Mouse (Mus musculus): Measurements from ENCODE around the gene Slc9a9. TPM values are rescaled to one million over a fixed set of nuclear protein-coding genes. Genes with fewer than 3 reads are reported as not detected.

Slc9a9 gene
- polyA plus RNA-seq, 1 experiment from 2014 or later: 4.4 TPM

DNA sequence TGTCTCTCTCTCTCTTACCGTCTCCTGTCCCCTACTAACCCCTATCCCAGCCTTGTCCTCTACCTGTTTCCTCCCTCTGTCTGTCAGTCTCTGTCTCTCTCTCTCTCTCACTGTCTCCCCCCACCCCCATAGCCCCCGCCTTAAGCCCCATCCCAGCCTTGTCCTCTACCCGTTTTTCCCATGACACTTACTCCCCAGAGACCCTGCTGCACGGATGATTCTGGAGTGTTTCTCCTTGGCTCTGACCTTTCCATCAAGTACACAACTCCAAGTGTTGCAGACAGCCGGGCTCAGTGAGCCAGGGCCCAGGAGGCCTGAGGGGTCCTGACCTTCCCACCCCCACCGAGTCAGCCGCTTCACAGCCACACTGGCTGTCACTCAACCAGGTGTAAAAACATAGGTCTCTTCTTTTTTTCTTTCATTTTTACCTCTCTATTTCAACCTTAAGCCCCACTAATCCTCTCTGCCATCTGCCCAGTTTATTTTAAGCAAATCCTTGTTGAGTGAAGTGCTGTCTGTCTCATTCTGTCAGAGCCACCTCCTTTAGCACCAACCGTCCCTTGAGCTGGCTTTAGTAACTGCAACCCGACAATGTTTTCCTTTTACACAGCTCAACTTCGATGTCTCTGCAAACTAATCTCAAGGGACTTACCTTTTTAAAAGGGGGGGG is 32.4 kb downstream of the Slc9a9 start:
- Histone ChIP-seq H3K27ac (ENCODE audit: low read depth, low read length) (no peak overlapping the region), H3K36me3 (ENCODE audit: control insufficient read depth, insufficient read depth, low read length) (no peaks in the 10 kb centered on the region), H3K9me3 (ENCODE audit: control insufficient read depth, low read length) (no peaks in the 10 kb centered on the region), H3K4me1 (ENCODE audit: control insufficient read depth, insufficient read depth, low read length) (no peaks in the 10 kb centered on the region), H3K4me2 (replicated peaks; ENCODE audit: low read depth, low read length) (no peak overlapping the region), H3K9ac (ENCODE audit: low read depth, low read length) (no peak overlapping the region), H3K27me3 (ENCODE audit: control insufficient read depth, insufficient read depth, low read length) (no peaks in the 10 kb centered on the region), H3K4me3 (ENCODE audit: low read length) (no peak overlapping the region)
- no peak for ATAC-seq (ENCODE audit: low FRiP score, low TSS enrichment)
- 35% methylated on average over 10 of the region's 10 CpGs for WGBS

- Histone ChIP-seq H3K27me3 (ENCODE audit: control insufficient read depth, insufficient read depth, low read length) (no peaks in the 10 kb centered on the region), H3K9ac (ENCODE audit: low read depth, low read length) (no peak overlapping the region), H3K27ac (ENCODE audit: low read depth, low read length) (no peak overlapping the region), H3K9me3 (ENCODE audit: control insufficient read depth, low read length) (no peaks in the 10 kb centered on the region), H3K36me3 (ENCODE audit: control insufficient read depth, insufficient read depth, low read length) (no peaks in the 10 kb centered on the region), H3K4me2 (replicated peaks; ENCODE audit: low read depth, low read length) (no peak overlapping the region), H3K4me1 (ENCODE audit: control insufficient read depth, insufficient read depth, low read length) (no peaks in the 10 kb centered on the region), H3K4me3 (ENCODE audit: low read length) (no peak overlapping the region)
- WGBS: 79% methylated on average over 9 of the region's 9 CpGs
- no peak for ATAC-seq (ENCODE audit: low FRiP score, low TSS enrichment)
Observed at GRCm38 (mm10) chr9:94704986-94705757, 35.5 kb downstream of the Slc9a9 start.

- ATAC-seq (ENCODE audit: low FRiP score, low TSS enrichment): no peak
Observed at GRCm38 (mm10) chr9:94705758-94706026, 36.0 kb downstream of the Slc9a9 start.

GRCm38 (mm10) chr9:94712084-94712483 is 42.4 kb downstream of the Slc9a9 start:
- H3K4me1 ChIP-seq (ENCODE audit: control insufficient read depth, insufficient read depth, low read length): no peaks in the 10 kb centered on the region
- H3K27ac ChIP-seq (ENCODE audit: low read depth, low read length): no peak overlapping the region
- ATAC-seq (ENCODE audit: low FRiP score, low TSS enrichment): no peak
- H3K4me3 ChIP-seq (ENCODE audit: low read length): no peak overlapping the region
- WGBS: 91% methylated on average over 5 of the region's 5 CpGs
- no peak overlapping the region for H3K9ac ChIP-seq (ENCODE audit: low read depth, low read length)
- H3K4me2 ChIP-seq (replicated peaks; ENCODE audit: low read depth, low read length): no peak overlapping the region
- H3K27me3 ChIP-seq (ENCODE audit: control insufficient read depth, insufficient read depth, low read length): no peaks in the 10 kb centered on the region
- no peaks in the 10 kb centered on the region for H3K36me3 ChIP-seq (ENCODE audit: control insufficient read depth, insufficient read depth, low read length)
- H3K9me3 ChIP-seq (ENCODE audit: control insufficient read depth, low read length): no peaks in the 10 kb centered on the region

More at GRCm38 (mm10) chr9:94705758-94706026, 36.0 kb downstream of the Slc9a9 start:
- no peaks in the 10 kb centered on the region for H3K36me3 ChIP-seq (ENCODE audit: control insufficient read depth, insufficient read depth, low read length)
- no peak overlapping the region for H3K4me2 ChIP-seq (replicated peaks; ENCODE audit: low read depth, low read length)
- no peaks in the 10 kb centered on the region for H3K4me1 ChIP-seq (ENCODE audit: control insufficient read depth, insufficient read depth, low read length)
- no peak overlapping the region for H3K9ac ChIP-seq (ENCODE audit: low read depth, low read length)
- H3K4me3 ChIP-seq (ENCODE audit: low read length): no peak overlapping the region
- H3K27ac ChIP-seq (ENCODE audit: low read depth, low read length): no peak overlapping the region
- H3K9me3 ChIP-seq (ENCODE audit: control insufficient read depth, low read length): no peaks in the 10 kb centered on the region
- no peaks in the 10 kb centered on the region for H3K27me3 ChIP-seq (ENCODE audit: control insufficient read depth, insufficient read depth, low read length)
- 84% methylated on average over 2 of the region's 2 CpGs for WGBS

- H3K4me1 ChIP-seq (ENCODE audit: control insufficient read depth, insufficient read depth, low read length): no peaks in the 10 kb centered on the region
- no peak overlapping the region for H3K9ac ChIP-seq (ENCODE audit: low read depth, low read length)
- H3K36me3 ChIP-seq (ENCODE audit: control insufficient read depth, insufficient read depth, low read length): no peaks in the 10 kb centered on the region
- 76% methylated on average over 2 of the region's 2 CpGs for WGBS
- no peak overlapping the region for H3K27ac ChIP-seq (ENCODE audit: low read depth, low read length)
- no peaks in the 10 kb centered on the region for H3K27me3 ChIP-seq (ENCODE audit: control insufficient read depth, insufficient read depth, low read length)
- no peak overlapping the region for H3K4me3 ChIP-seq (ENCODE audit: low read length)
- no peaks in the 10 kb centered on the region for H3K9me3 ChIP-seq (ENCODE audit: control insufficient read depth, low read length)
- H3K4me2 ChIP-seq (replicated peaks; ENCODE audit: low read depth, low read length): no peak overlapping the region
- ATAC-seq (ENCODE audit: low FRiP score, low TSS enrichment): no peak
Observed at GRCm38 (mm10) chr9:94716695-94717094, 47.0 kb downstream of the Slc9a9 start.

DNA sequence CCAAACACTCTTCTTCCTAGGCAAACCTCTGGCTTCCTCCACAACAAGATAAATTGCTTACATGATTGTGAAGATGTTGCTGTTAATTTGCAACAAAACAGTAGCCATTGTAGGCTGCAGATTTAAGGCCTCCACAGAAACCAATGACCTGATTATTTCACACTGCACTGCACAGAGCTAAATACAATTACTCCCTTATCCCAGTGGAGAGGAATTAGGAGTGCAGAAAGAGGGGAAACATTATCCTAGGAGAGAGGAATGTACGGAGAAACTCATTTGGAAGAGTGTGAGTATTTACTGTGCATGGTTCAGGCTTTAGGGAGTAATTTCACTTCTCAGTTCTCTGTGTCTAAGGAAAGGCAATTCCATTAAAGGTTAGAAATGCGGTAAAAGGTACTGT is 53.9 kb downstream of the Slc9a9 start:
- ATAC-seq (ENCODE audit: low FRiP score, low TSS enrichment): no peak
- Histone ChIP-seq H3K27me3 (ENCODE audit: control insufficient read depth, insufficient read depth, low read length) (no peaks in the 10 kb centered on the region), H3K4me3 (ENCODE audit: low read length) (no peak overlapping the region)

DNA sequence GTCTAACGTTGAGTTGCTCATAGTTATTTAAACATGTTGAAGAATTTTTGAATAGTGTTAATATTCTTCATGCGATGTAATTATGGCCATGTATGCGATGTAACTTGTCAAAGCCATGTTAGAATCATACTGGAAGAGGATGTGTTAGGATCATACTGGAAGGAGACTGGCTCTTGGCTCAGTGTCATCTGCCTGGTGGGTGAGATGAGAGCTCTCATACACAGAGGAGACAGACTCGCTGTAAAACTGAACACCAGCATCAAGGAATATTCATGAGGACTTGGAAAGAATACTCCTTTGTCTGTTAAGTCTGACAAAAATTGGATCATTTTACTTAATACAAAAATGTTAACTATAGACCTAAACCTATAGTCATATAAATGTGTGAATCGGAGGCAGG is 55.4 kb downstream of the Slc9a9 start:
- WGBS: 89% methylated on average over 5 of the region's 5 CpGs
- H3K36me3 ChIP-seq (ENCODE audit: control insufficient read depth, insufficient read depth, low read length): no peaks in the 10 kb centered on the region
- no peak for ATAC-seq (ENCODE audit: low FRiP score, low TSS enrichment)

More for the DNA sequence above, 53.9 kb downstream of the Slc9a9 start:
- no peak overlapping the region for H3K4me2 ChIP-seq (replicated peaks; ENCODE audit: low read depth, low read length)
- no peak overlapping the region for H3K27ac ChIP-seq (ENCODE audit: low read depth, low read length)
- 32% methylated on average over 2 of the region's 2 CpGs for WGBS
- H3K4me1 ChIP-seq (ENCODE audit: control insufficient read depth, insufficient read depth, low read length): no peaks in the 10 kb centered on the region
- H3K36me3 ChIP-seq (ENCODE audit: control insufficient read depth, insufficient read depth, low read length): no peaks in the 10 kb centered on the region
- no peaks in the 10 kb centered on the region for H3K9me3 ChIP-seq (ENCODE audit: control insufficient read depth, low read length)
- H3K9ac ChIP-seq (ENCODE audit: low read depth, low read length): no peak overlapping the region

GRCm38 (mm10) chr9:94727457-94727856 is 57.7 kb downstream of the Slc9a9 start:
- Histone ChIP-seq H3K4me2 (replicated peaks; ENCODE audit: low read depth, low read length) (no peak overlapping the region), H3K27ac (ENCODE audit: low read depth, low read length) (no peak overlapping the region), H3K9ac (ENCODE audit: low read depth, low read length) (no peak overlapping the region), H3K36me3 (ENCODE audit: control insufficient read depth, insufficient read depth, low read length) (no peaks in the 10 kb centered on the region), H3K4me1 (ENCODE audit: control insufficient read depth, insufficient read depth, low read length) (no peaks in the 10 kb centered on the region), H3K4me3 (ENCODE audit: low read length) (no peak overlapping the region), H3K27me3 (ENCODE audit: control insufficient read depth, insufficient read depth, low read length) (no peaks in the 10 kb centered on the region), H3K9me3 (ENCODE audit: control insufficient read depth, low read length) (no peaks in the 10 kb centered on the region)
- WGBS: 40% methylated on average over 5 of the region's 5 CpGs
- no peak for ATAC-seq (ENCODE audit: low FRiP score, low TSS enrichment)

More for the DNA sequence above, 55.4 kb downstream of the Slc9a9 start:
- Histone ChIP-seq H3K9me3 (ENCODE audit: control insufficient read depth, low read length) (no peaks in the 10 kb centered on the region), H3K9ac (ENCODE audit: low read depth, low read length) (no peak overlapping the region), H3K4me3 (ENCODE audit: low read length) (no peak overlapping the region), H3K27me3 (ENCODE audit: control insufficient read depth, insufficient read depth, low read length) (no peaks in the 10 kb centered on the region), H3K4me2 (replicated peaks; ENCODE audit: low read depth, low read length) (no peak overlapping the region), H3K27ac (ENCODE audit: low read depth, low read length) (no peak overlapping the region), H3K4me1 (ENCODE audit: control insufficient read depth, insufficient read depth, low read length) (no peaks in the 10 kb centered on the region)

DNA sequence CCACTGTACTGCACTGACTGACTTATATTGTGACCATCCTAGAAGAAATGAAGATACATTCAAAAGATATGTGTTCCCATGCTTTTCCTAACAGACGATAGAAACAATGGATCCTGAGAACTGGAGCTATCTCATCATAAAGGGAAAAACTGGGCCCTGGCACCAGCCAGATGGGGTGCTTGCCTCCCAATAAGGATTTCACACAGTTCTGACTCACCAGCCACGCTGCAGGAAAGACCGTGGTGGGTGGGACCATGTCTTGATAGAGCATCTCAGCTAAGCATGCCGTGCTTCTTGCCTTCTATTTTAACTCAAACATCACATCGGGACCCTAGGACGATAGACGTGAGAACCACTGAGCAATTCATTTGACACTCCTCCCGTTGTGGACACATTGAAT is 60.7 kb downstream of the Slc9a9 start:
- Histone ChIP-seq H3K36me3 (ENCODE audit: control insufficient read depth, insufficient read depth, low read length) (no peaks in the 10 kb centered on the region), H3K9me3 (ENCODE audit: control insufficient read depth, low read length) (no peaks in the 10 kb centered on the region), H3K4me2 (replicated peaks; ENCODE audit: low read depth, low read length) (no peak overlapping the region), H3K4me1 (ENCODE audit: control insufficient read depth, insufficient read depth, low read length) (no peaks in the 10 kb centered on the region), H3K9ac (ENCODE audit: low read depth, low read length) (no peak overlapping the region), H3K4me3 (ENCODE audit: low read length) (no peak overlapping the region), H3K27me3 (ENCODE audit: control insufficient read depth, insufficient read depth, low read length) (no peaks in the 10 kb centered on the region), H3K27ac (ENCODE audit: low read depth, low read length) (no peak overlapping the region)
- WGBS: 90% methylated on average over 8 of the region's 8 CpGs
- no peak for ATAC-seq (ENCODE audit: low FRiP score, low TSS enrichment)

Data from kidney, embryonic 14.5 days (tissue).